Mouse (Mus musculus) neural tube, embryonic 12.5 days (tissue): ENCODE measurements around the gene Srgap1. TPM values are rescaled to one million over a fixed set of nuclear protein-coding genes. Genes with fewer than 3 reads are reported as not detected.
A peak's percentile ranks its signal among the peaks of the same experiment; 100 is the strongest.
"Not testable (repeated sequence)": the region's sequence is repeated elsewhere in the genome, so short reads cannot be mapped to it uniquely, and the experiment has no call there.

Experiments used
- ATAC-seq: fragments of 200-750 bp; cut with Nextera tagmentation; 2 replicates; pipeline ENCODE4 v1.8.0; 2017; ENCODE audit warnings: low read depth, mild to moderate bottlenecking, moderate TSS enrichment, moderate library complexity; ENCODE audit not compliant: low FRiP score
- H3K27ac ChIP-seq: fragments of 300-500 bp; sonication (generic); 2 replicates; pipeline ENCODE4 v1.5.1; 2016
- H3K27me3 ChIP-seq: fragments of 300-500 bp; sonication (generic); replicated peaks from 2 replicates; pipeline ENCODE4 v1.6.1; 2016; ENCODE audit warnings: mild to moderate bottlenecking
- H3K36me3 ChIP-seq: fragments of 300-500 bp; sonication (generic); 2 replicates; pipeline ENCODE4 v1.6.1; 2016; ENCODE audit warnings: mild to moderate bottlenecking
- H3K4me1 ChIP-seq: fragments of 300-500 bp; sonication (generic); 2 replicates; pipeline ENCODE4 v1.6.1; 2016
- H3K4me2 ChIP-seq: fragments of 300-500 bp; sonication (generic); replicated peaks from 2 replicates; pipeline ENCODE4 v1.6.1; 2016; ENCODE audit warnings: mild to moderate bottlenecking
- H3K4me3 ChIP-seq: fragments of 300-500 bp; sonication (generic); 2 replicates; pipeline ENCODE4 v1.5.1; 2016
- H3K9ac ChIP-seq: fragments of 300-500 bp; sonication (generic); 2 replicates; pipeline ENCODE4 v1.6.1; 2016; ENCODE audit warnings: mild to moderate bottlenecking
- H3K9me3 ChIP-seq: fragments of 300-500 bp; sonication (generic); 2 replicates; pipeline ENCODE4 v1.6.1; 2016; ENCODE audit warnings: mild to moderate bottlenecking
- WGBS: fragments of 180-500 bp; shearing (Covaris S2); methylation state at CpG from one replicate; pipeline ENCODE4 v1.1.7; 2016; 5-methylcytosine and 5-hydroxymethylcytosine counted together
- polyA plus RNA-seq: library from polyadenylated mRNA; unstranded; fragments of >200 nt; fragmentation: Nextera tagmentation; extraction: Ambion mirVana; gene quantifications from 2 replicates; pipeline ENCODE4 v1.2.1, GENCODE M21; 2016

Srgap1 gene
- polyA plus RNA-seq, 1 experiment from 2014 or later, result 27.5 TPM

DNA sequence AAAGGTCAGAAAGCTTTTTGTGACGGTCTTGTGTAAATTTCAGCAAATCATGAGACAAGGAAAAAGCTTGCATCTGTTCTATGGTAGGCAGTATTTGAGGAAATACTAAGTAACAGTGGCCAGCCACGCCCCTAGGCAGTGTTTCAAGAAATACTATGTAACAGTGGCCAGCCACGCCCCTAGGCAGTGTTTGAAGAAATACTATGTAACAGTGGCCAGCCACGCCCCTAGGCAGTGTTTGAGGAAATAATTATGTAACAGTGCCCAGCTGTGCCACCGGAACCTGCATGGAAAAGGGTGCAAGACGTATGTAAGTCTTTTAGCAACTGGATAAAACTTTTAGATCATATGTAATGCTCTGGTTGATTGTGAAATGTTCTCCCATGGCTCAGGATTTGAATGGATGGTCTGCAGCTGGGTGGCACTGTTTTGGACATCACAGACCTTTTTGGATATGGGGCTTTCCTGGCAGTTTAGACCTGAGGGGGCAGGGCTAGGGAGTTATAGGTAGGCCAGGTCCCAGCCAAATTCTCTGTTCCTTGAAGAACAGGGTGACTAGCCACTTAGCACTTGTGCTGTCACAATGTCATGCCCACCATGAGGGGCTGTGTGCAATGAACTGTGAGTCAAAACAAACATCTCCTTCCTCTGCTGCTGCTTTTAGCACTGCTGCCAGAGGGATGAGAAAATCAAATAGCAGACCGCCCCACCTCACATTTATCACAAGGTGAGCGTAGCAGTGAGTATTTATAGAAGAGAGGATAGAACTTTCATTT lies 250.9 kb downstream of the Srgap1 start:
- H3K4me2 ChIP-seq, result no peak overlapping the region
- WGBS, result 83% methylated on average over 8 of the region's 8 CpGs
- H3K4me3 ChIP-seq, result no peak overlapping the region
- H3K36me3 ChIP-seq, result peaks cover 36% of the 10 kb centered on the region
- no peak overlapping the region for H3K27ac ChIP-seq
- no peak overlapping the region for H3K9ac ChIP-seq
- no peaks in the 10 kb centered on the region for H3K4me1 ChIP-seq
- no peak for ATAC-seq
- no peaks in the 10 kb centered on the region for H3K9me3 ChIP-seq
- H3K27me3 ChIP-seq, result no peaks in the 10 kb centered on the region

DNA sequence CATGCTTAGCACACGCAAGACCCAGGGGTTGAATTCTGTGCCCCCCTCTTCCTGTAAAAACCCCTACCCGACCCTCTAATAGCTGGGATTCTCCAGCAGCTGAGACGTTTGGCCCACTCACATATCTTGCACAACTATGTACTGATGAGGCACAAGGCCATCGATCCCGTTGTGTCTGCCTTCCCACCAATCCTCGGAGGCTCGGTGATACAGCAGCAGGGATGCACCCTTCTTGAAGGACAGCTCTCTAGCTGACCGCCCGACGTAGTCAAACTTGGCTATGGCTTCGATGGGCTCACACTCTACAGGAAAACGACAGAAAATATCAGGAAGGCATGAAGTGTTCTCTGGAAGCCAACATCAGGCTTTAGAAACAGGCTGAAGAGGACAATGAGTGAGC lies 252.6 kb downstream of the Srgap1 start:
- Histone ChIP-seq H3K27me3 (no peaks in the 10 kb centered on the region), H3K4me1 (peaks cover 9% of the 10 kb centered on the region), H3K4me3 (no peak overlapping the region), H3K9ac (no peak overlapping the region), H3K36me3 (peaks cover 27% of the 10 kb centered on the region), H3K9me3 (no peaks in the 10 kb centered on the region), H3K4me2 (no peak overlapping the region), H3K27ac (no peak overlapping the region)
- 94% methylated on average over 12 of the region's 12 CpGs for WGBS
- no peak for ATAC-seq

DNA sequence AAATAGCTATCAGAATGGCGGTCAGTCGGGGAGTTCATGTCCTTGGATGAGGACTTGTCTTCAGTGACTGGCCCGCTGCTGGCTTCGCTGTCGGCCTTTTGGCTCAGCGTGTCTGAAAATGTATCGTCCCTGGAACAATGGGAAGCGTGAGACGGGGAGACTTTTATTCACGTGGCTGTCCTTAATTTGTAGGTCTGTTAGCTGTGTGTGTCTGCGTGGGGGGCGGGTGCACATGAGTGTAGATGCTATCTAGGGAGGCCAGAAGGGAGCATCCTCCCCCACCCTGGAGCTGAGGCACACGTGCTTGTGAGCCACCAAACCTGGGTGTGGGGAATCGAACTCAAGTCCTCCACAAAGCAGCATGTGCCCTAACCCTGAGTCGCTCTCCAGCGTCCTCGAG lies 254.5 kb downstream of the Srgap1 start:
- H3K4me1 ChIP-seq, result peaks cover 9% of the 10 kb centered on the region
- no peak overlapping the region for H3K4me3 ChIP-seq
- no peaks in the 10 kb centered on the region for H3K27me3 ChIP-seq
- no peak overlapping the region for H3K4me2 ChIP-seq
- no peak for ATAC-seq
- H3K36me3 ChIP-seq, result peaks cover 30% of the 10 kb centered on the region; the same call in 1 of the 2 replicates
- WGBS, result 92% methylated on average over 17 of the region's 17 CpGs
- H3K9me3 ChIP-seq, result no peaks in the 10 kb centered on the region
- no peak overlapping the region for H3K27ac ChIP-seq
- no peak overlapping the region for H3K9ac ChIP-seq

DNA sequence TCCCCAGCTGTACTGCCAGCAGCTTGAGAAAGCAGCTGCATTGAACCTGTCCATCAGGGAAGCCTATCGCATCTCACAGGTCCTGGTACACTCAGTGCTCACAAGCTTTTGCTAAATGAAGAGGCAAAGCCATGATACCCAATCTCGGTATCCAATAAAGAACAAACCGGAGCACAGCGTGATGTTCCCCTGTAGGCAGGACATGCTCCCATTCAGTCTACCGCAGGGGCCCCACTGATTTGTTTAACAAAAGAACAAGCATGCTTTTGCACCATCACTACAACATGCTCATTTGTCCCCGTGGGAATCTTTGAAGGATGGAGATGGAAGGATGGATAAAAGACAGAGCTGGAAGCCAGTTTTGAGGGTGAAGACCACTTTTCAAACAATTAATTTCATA lies 257.0 kb downstream of the Srgap1 start:
- no peak overlapping the region for H3K27ac ChIP-seq
- 22% methylated on average over 6 of the region's 6 CpGs for WGBS
- H3K36me3 ChIP-seq, result peaks cover 42% of the 10 kb centered on the region

DNA sequence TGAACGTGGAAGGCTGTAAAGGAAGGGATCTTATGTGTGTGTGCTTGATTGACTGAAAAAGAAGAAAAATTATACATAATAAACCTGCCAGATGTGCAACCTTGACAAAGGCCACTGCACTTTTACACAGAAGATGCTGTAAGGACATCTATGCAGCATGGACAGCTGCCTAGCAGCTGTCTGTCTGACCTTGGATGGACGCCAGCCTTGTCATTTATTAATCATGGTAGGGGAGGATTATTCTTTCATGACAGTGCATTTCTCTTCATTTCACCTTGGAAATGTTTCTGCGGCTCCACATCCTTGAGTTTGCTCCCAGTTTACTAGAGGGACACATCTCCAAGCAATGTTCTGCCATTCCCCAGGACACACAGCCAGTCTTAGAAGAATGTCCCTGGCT lies 258.6 kb downstream of the Srgap1 start:
- H3K4me2 ChIP-seq, result no peak overlapping the region
- peaks cover 9% of the 10 kb centered on the region for H3K4me1 ChIP-seq
- no peak overlapping the region for H3K27ac ChIP-seq
- H3K9me3 ChIP-seq, result no peaks in the 10 kb centered on the region
- 86% methylated on average over 3 of the region's 3 CpGs for WGBS
- H3K27me3 ChIP-seq, result no peaks in the 10 kb centered on the region
- ATAC-seq, result no peak
- H3K4me3 ChIP-seq, result no peak overlapping the region
- H3K36me3 ChIP-seq, result peaks cover 47% of the 10 kb centered on the region
- H3K9ac ChIP-seq, result no peak overlapping the region

More for the DNA sequence above, 257.0 kb downstream of the Srgap1 start:
- H3K9ac ChIP-seq, result no peak overlapping the region
- ATAC-seq, result no peak
- no peaks in the 10 kb centered on the region for H3K27me3 ChIP-seq
- no peak overlapping the region for H3K4me2 ChIP-seq
- no peaks in the 10 kb centered on the region for H3K9me3 ChIP-seq
- peaks cover 9% of the 10 kb centered on the region for H3K4me1 ChIP-seq
- H3K4me3 ChIP-seq, result no peak overlapping the region

DNA sequence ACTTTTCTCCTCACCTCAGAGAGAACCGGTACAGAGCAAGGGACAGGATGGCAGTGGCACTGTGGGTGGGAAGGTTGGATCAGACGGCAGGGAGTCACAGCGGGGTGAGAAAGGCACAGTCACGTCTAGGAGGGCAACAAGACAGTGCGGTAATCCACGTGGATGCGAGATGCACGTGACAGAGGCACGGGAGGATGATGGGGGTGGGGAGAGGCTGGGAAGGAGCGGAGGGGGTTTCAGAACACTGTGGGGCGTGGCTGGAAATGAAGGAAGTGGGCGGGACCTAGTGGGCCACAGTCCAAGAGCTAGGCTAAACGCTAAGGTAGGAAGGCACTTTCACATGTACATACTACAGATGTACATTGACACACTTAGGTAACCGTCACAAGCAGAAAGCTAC lies 266.0 kb downstream of the Srgap1 start:
- no peak overlapping the region for H3K4me3 ChIP-seq
- H3K4me2 ChIP-seq, result no peak overlapping the region
- peak; percentile 21; the same call in 1 of the 2 replicates for ATAC-seq
- H3K27me3 ChIP-seq, result no peaks in the 10 kb centered on the region
- no peak overlapping the region for H3K9ac ChIP-seq
- H3K36me3 ChIP-seq, result peaks cover 39% of the 10 kb centered on the region
- 58% methylated on average over 14 of the region's 14 CpGs for WGBS
- H3K4me1 ChIP-seq, result no peaks in the 10 kb centered on the region
- H3K27ac ChIP-seq, result no peak overlapping the region
- H3K9me3 ChIP-seq, result no peaks in the 10 kb centered on the region

DNA sequence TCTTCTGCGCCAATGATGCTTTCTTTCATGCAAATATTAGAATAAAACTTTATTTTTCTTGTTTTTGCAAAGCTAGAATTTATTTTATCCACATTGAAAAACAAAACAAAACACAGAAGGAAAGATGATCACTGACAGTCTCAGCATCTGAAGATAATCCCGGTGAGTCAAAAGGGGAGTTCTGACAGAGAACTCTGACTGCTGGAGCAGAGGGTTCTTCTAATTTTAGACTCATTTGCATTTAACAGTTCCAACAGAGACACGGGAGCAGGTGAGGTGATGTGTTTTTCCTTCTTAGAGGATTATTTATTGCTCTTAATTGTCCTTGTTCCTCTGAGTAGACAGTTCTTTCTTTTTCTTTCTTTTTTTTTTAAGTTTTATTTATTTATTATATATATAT lies 271.1 kb downstream of the Srgap1 start:
- Histone ChIP-seq H3K9me3 (no peaks in the 10 kb centered on the region), H3K4me1 (no peaks in the 10 kb centered on the region), H3K36me3 (no peaks in the 10 kb centered on the region), H3K27ac (no peak overlapping the region), H3K27me3 (no peaks in the 10 kb centered on the region), H3K4me3 (no peak overlapping the region), H3K9ac (no peak overlapping the region), H3K4me2 (no peak overlapping the region)
- ATAC-seq, result no peak
- 65% methylated on average over 3 of the region's 3 CpGs for WGBS

DNA sequence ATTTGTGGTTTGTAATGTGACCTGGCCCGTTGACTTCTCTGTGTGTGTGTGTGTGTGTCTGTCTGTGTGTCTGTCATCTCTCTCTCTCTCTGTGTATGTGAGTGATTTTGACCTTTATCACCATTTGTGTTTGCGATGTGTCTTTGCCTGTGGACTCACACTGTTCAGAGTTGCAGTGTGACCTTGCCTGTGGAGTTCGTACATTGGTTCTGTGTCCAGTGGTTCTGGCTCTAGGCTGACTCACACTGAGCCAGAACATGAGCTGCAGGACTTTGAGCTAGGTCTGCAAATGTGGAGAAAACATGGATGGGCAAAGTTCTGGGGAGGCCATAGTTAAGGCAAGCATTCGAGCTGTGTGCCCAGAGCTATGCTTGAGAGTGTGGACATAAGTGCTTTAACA lies 273.3 kb downstream of the Srgap1 start:
- ATAC-seq, result no peak

DNA sequence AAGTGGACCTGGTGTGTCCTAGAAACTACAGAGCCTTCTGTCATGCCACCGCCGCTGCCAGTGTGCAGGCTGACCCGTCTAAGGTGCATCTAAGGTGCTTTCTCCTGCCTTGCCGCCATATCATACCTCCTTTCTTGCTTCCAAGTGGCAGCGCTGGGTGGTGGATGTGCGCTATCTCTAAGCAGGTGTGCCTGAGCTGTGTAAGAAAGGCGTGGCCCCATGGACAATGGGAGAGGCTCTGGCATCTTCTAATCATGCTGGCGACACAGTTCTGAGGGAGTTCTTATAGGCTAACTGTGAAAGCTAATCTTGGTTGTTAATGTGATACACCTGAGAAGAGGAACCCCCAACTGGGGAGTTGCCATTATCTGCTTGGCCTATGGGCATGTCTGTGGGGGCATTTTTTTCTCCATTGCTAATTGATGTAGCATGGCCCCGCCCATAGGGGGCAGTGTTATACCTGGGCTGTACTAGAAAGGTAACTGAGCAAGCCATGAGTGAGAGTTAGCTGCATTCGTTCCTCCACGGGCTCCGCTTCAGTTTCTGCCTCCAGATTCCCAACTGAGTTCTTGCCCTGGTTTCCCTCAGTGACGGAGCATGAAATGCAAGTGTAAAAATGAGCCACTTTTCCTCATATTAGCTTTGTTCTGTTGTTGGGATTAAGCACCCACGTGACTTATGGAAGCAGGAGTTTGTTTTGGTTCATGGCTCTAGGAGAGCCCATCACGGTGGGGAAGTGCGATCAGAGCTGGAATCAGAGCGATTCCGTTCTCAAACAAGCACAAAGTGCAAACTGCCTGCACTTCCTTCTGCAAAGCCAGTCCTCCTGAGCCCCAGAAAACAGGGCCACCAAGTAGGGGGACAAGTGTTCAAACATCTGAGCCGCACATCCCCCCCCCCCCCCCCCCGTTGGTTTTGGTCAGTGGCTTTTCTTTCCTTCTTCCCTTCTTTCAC lies 276.2 kb downstream of the Srgap1 start:
- 54% methylated on average over 20 of the region's 20 CpGs for WGBS
- no peak overlapping the region for H3K27ac ChIP-seq
- no peaks in the 10 kb centered on the region for H3K4me1 ChIP-seq
- no peak overlapping the region for H3K4me3 ChIP-seq
- H3K27me3 ChIP-seq, result no peaks in the 10 kb centered on the region
- H3K9ac ChIP-seq, result no peak overlapping the region
- H3K4me2 ChIP-seq, result peak overlapping the region; percentile 27
- H3K9me3 ChIP-seq, result no peaks in the 10 kb centered on the region
- no peak for ATAC-seq
- H3K36me3 ChIP-seq, result no peaks in the 10 kb centered on the region

More for the DNA sequence above, 273.3 kb downstream of the Srgap1 start:
- H3K4me1 ChIP-seq, result no peaks in the 10 kb centered on the region
- H3K27me3 ChIP-seq, result no peaks in the 10 kb centered on the region
- no peak overlapping the region for H3K4me3 ChIP-seq
- H3K27ac ChIP-seq, result no peak overlapping the region
- H3K9me3 ChIP-seq, result no peaks in the 10 kb centered on the region
- H3K9ac ChIP-seq, result no peak overlapping the region
- no peaks in the 10 kb centered on the region for H3K36me3 ChIP-seq
- 81% methylated on average over 4 of the region's 4 CpGs for WGBS
- no peak overlapping the region for H3K4me2 ChIP-seq

DNA sequence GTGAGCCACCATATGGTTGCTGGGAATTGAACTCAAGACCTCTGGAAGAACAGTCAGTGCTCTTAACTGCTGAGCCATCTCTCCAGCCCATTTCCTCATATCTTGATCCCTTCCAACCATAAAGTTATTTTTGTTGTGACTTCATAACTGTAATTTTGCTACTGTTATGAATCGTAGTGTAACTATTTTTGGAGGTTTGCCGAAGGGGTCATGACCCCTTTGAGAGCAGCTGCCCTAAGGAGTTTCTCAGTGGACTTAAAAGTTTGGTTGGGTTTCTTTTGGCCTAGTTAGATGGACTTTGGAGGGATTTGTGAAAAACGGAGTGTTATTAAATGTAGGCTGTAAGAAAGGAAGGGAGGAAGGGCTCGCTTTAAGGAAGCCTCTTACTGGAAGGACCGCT lies 277.4 kb downstream of the Srgap1 start:
- H3K27ac ChIP-seq, result no peak overlapping the region
- no peaks in the 10 kb centered on the region for H3K36me3 ChIP-seq
- H3K4me2 ChIP-seq, result no peak overlapping the region
- no peaks in the 10 kb centered on the region for H3K4me1 ChIP-seq
- H3K4me3 ChIP-seq, result no peak overlapping the region
- H3K9ac ChIP-seq, result no peak overlapping the region
- no peaks in the 10 kb centered on the region for H3K9me3 ChIP-seq
- 93% methylated on average over 5 of the region's 5 CpGs for WGBS
- ATAC-seq, result no peak
- H3K27me3 ChIP-seq, result no peaks in the 10 kb centered on the region

DNA sequence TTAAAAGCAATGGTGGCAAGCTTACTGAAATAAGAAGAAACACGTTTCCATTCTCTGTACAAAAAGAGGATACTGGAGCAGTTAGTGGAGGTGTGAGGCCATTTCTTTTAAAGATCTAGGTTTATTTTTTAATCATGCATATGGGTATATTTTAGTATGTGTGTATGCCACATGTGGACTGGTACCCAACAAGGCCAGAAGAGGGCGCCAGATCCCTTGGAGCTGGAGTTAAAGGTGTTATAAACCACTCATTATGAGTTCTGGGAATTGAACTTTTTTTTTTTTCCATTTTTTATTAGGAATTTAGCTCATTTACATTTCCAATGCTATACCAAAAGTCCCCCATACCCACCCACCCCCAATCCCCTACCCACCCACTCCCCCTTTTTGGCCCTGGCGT lies 279.8 kb downstream of the Srgap1 start:
- not testable (repeated sequence) for H3K9me3 ChIP-seq, H3K4me3 ChIP-seq, H3K4me1 ChIP-seq, H3K27me3 ChIP-seq, ATAC-seq, H3K36me3 ChIP-seq, H3K9ac ChIP-seq, H3K4me2 ChIP-seq, H3K27ac ChIP-seq
- 74% methylated on average over 3 of the region's 3 CpGs for WGBS

DNA sequence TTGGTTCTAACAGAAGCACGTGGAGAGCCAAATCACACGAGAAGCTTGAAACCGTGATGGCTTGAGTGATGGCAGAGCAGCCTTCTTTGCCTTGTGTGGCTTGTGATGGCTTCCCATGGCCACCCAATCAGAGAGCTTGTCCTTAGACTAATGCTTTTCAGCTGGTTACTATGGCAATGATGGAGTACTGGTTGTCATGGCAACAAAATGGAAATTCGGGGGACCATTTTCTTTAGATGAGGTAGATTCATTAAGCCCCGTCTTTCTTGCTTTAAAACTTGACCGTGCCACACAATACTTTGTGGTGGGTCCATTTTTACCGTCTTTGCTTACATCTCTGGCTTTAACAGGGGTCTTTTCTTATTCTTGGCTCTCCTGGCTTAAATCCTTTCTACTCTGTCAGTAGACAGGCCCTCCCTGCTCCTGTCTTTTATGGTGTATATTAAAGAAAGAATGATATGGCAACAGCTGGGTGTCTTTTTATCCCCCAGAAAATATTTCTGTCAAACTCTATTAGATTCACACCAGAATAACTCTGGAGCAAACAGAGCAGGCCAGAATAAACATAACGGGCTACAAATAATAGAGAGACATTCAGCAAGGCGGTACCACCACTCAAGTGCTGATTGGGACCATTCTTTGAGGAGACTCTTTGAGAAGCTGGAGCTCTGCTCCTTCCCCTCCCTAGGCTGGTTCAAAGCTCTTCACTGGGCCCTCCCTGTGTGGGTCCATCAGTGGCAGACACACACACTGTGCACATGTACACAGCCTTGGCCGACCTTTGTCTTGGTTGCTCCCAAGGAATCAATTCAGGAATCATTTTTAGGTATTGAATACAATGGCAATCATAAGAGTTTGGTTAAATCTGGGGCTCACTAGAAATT lies 281.7 kb downstream of the Srgap1 start:
- ATAC-seq, result peak; percentile 94
- no peaks in the 10 kb centered on the region for H3K4me1 ChIP-seq
- H3K9ac ChIP-seq, result no peak overlapping the region
- H3K36me3 ChIP-seq, result no peaks in the 10 kb centered on the region
- no peaks in the 10 kb centered on the region for H3K27me3 ChIP-seq
- WGBS, result 50% methylated on average over 10 of the region's 10 CpGs
- H3K27ac ChIP-seq, result no peak overlapping the region
- no peak overlapping the region for H3K4me3 ChIP-seq
- H3K4me2 ChIP-seq, result no peak overlapping the region
- H3K9me3 ChIP-seq, result no peaks in the 10 kb centered on the region
